Mouse (Mus musculus) heart, adult 2 months (tissue): ENCODE measurements around the gene Kmt5c. TPM values are rescaled to one million over a fixed set of nuclear protein-coding genes. Genes with fewer than 3 reads are reported as not detected.
A peak's percentile ranks its signal among the peaks of the same experiment; 100 is the strongest.

Source experiments
- DNase-seq, 2 experiments: peaks; one replicate each; pipeline ENCODE4 v3.0.0; 2021
- H3K27ac ChIP-seq: fragments of 200-600 bp; 2 replicates; pipeline ENCODE4 v1.8.1; 2022
- H3K27me3 ChIP-seq: fragments of 200-500 bp; 2 replicates; pipeline ENCODE4 v1.6.1; 2012; ENCODE audit warnings: mild to moderate bottlenecking, low read length, inconsistent platforms, mixed read lengths; ENCODE audit not compliant: control insufficient read depth, insufficient read depth
- H3K36me3 ChIP-seq: fragments of 200-500 bp; 2 replicates; pipeline ENCODE4 v1.6.1; 2012; ENCODE audit warnings: low read length, inconsistent platforms; ENCODE audit not compliant: control insufficient read depth, insufficient read depth
- H3K4me1 ChIP-seq: fragments of 200-500 bp; 2 replicates; pipeline ENCODE4 v1.6.1; 2011; ENCODE audit warnings: low read length; ENCODE audit not compliant: control insufficient read depth, insufficient read depth
- H3K4me3 ChIP-seq: fragments of 200-600 bp; 2 replicates; pipeline ENCODE4 v1.8.1; 2022
- H3K79me2 ChIP-seq: fragments of 200-500 bp; replicated peaks from 2 replicates; pipeline ENCODE4 v1.6.1; 2012; ENCODE audit warnings: mild to moderate bottlenecking, inconsistent platforms, low read length, moderate library complexity, mixed read lengths; ENCODE audit not compliant: control insufficient read depth, insufficient read depth
- H3K9ac ChIP-seq: fragments of 200-500 bp; 2 replicates; pipeline ENCODE4 v1.6.1; 2012; ENCODE audit warnings: low read depth, mild to moderate bottlenecking, control low read depth, inconsistent platforms, low read length, mixed read lengths
- CTCF ChIP-seq: fragments of 200-600 bp; IDR thresholded peaks from 2 replicates; pipeline ENCODE4 v1.8.1; 2022; ENCODE audit warnings: antibody characterized with exemption, mild to moderate bottlenecking, moderate library complexity
- EP300 ChIP-seq: fragments of 200-500 bp; IDR thresholded peaks from 2 replicates; pipeline ENCODE4 v1.6.1; 2011; ENCODE audit warnings: low read depth, low read length, control low read depth; ENCODE audit not compliant: insufficient read depth
- POLR2A ChIP-seq: fragments of 200-500 bp; IDR thresholded peaks from 2 replicates; pipeline ENCODE4 v1.6.1; 2011; ENCODE audit warnings: mild to moderate bottlenecking, low read depth, low read length, control low read depth; ENCODE audit not compliant: insufficient read depth
- WGBS: fragments of 180-500 bp; shearing (Covaris S2); methylation state at CpG from one replicate; pipeline ENCODE4 v1.1.7; 2018; 5-methylcytosine and 5-hydroxymethylcytosine counted together
- intact Hi-C: fragments of 180-260 bp; cut with DNase I; formaldehyde crosslinking; loops from one replicate; pipeline ENCODE4 v1.15.1; 2025
- polyA plus RNA-seq: library from polyadenylated mRNA; depleted of rRNA; stranded (reverse); fragments of >200 nt; gene quantifications from 2 replicates; pipeline ENCODE4 v1.2.3, GENCODE M21; 2012
- total RNA-seq, 2 experiments: library from RNA; stranded (reverse); gene quantifications; 2 replicates each; pipeline ENCODE4 v1.2.3; 2021

The Kmt5c gene
- total and polyA plus RNA-seq, 3 experiments, result 8.5 to 36.4 (median 11.2) TPM

DNA sequence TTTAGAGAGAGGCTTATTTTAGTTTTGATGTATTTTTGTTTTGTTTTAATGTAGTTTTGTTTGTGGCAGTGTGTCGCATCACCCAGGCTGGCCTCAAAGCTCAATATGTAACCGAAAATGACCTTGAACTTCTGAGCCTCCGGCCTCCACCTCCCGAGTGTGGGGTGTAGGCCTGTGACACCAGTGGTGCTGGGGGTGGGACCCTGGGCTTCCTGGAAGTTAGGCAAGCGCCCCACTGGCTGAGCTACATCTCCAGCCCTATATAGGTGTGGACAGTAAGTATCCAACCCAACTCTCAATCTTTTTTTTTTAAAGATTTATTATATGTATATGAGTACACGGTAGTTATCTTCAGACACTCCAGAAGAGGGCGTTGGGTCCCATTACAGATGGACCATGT, 36.7 kb upstream of the Kmt5c start:
- Histone ChIP-seq H3K9ac (no peak overlapping the region), H3K36me3 (no peaks in the 10 kb centered on the region), H3K27ac (no peak overlapping the region), H3K4me1 (no peaks in the 10 kb centered on the region), H3K27me3 (no peaks in the 10 kb centered on the region), H3K4me3 (no peak overlapping the region), H3K79me2 (no peaks in the 10 kb centered on the region)
- DNase-seq, result no peak
- WGBS, result 91% methylated on average over 7 of the region's 7 CpGs
- intact Hi-C loops, result no loop called here
- TF ChIP-seq POLR2A (no peak), CTCF (no peak)

GRCm38 (mm10) chr7:4705098-4705497, 34.8 kb upstream of the Kmt5c start:
- intact Hi-C loops, result no loop called here
- 50% methylated on average over 18 of the region's 18 CpGs for WGBS
- no peaks in the 10 kb centered on the region for H3K27me3 ChIP-seq
- DNase-seq, result peak; percentile 21 to 38
- TF ChIP-seq CTCF (peak; percentile 71), EP300 (no peak)
- H3K27ac ChIP-seq, result no peak overlapping the region
- no peak overlapping the region for H3K9ac ChIP-seq
- no peaks in the 10 kb centered on the region for H3K79me2 ChIP-seq
- no peaks in the 10 kb centered on the region for H3K4me1 ChIP-seq
- no peaks in the 10 kb centered on the region for H3K36me3 ChIP-seq
- H3K4me3 ChIP-seq, result no peak overlapping the region

GRCm38 (mm10) chr7:4712594-4712993, 27.3 kb upstream of the Kmt5c start:
- no peak overlapping the region for H3K4me3 ChIP-seq
- no peak overlapping the region for H3K27ac ChIP-seq
- no peaks in the 10 kb centered on the region for H3K27me3 ChIP-seq
- peak; percentile 15; the same call in 1 of the 2 replicates for TF ChIP-seq CTCF
- TF ChIP-seq POLR2A, result no peak
- no peak for TF ChIP-seq EP300
- intact Hi-C loops, result no loop called here
- no peak for DNase-seq
- H3K36me3 ChIP-seq, result no peaks in the 10 kb centered on the region
- no peaks in the 10 kb centered on the region for H3K79me2 ChIP-seq
- no peaks in the 10 kb centered on the region for H3K4me1 ChIP-seq
- 69% methylated on average over 3 of the region's 3 CpGs for WGBS
- H3K9ac ChIP-seq, result no peak overlapping the region

DNA sequence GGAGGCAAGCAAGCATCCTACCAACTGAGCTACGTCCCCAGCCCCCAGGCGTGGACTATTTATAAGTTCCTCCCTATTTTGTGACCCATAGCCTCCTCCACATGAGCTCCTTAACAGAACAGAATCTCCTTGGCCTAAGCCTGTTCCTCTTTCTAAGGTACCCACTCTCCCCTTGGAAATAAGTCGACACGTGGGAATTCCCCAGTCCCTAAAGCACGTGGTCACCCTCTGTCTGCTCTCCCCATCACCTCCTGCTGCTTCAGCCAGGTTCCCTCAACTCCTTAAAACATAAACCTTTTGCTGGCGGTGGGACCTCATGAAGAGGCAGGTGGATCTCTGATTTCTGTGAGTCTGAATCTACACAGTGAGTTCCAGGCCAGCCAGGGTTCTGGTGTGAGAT, 23.0 kb upstream of the Kmt5c start:
- Histone ChIP-seq H3K27ac (no peak overlapping the region), H3K79me2 (no peaks in the 10 kb centered on the region), H3K9ac (no peak overlapping the region), H3K4me3 (no peak overlapping the region), H3K27me3 (no peaks in the 10 kb centered on the region), H3K36me3 (no peaks in the 10 kb centered on the region), H3K4me1 (no peaks in the 10 kb centered on the region)
- DNase-seq, result no peak
- WGBS, result 56% methylated on average over 6 of the region's 6 CpGs
- intact Hi-C loops, result no loop called here
- TF ChIP-seq EP300 (no peak), POLR2A (no peak), CTCF (no peak)

- H3K36me3 ChIP-seq, result no peaks in the 10 kb centered on the region
- intact Hi-C loops, result no loop called here
- H3K4me3 ChIP-seq, result no peak overlapping the region
- H3K79me2 ChIP-seq, result no peaks in the 10 kb centered on the region
- no peaks in the 10 kb centered on the region for H3K4me1 ChIP-seq
- no peaks in the 10 kb centered on the region for H3K27me3 ChIP-seq
- no peak overlapping the region for H3K9ac ChIP-seq
- no peak overlapping the region for H3K27ac ChIP-seq
- no peak for TF ChIP-seq EP300
- TF ChIP-seq CTCF, result no peak
- TF ChIP-seq POLR2A, result no peak
- 78% methylated on average over 3 of the region's 3 CpGs for WGBS
- no peak for DNase-seq
These were observed 20.6 kb upstream of the Kmt5c start for GRCm38 (mm10) chr7:4719276-4719675.

- no peak overlapping the region for H3K4me3 ChIP-seq
- no peak for DNase-seq
- H3K27me3 ChIP-seq, result no peaks in the 10 kb centered on the region; the same call in 1 of the 2 replicates
- no peak overlapping the region; the same call in 1 of the 2 replicates for H3K9ac ChIP-seq
- WGBS, result 33% methylated on average over 12 of the region's 12 CpGs
- intact Hi-C loops, result no loop called here
- no peaks in the 10 kb centered on the region for H3K79me2 ChIP-seq
- no peaks in the 10 kb centered on the region for H3K4me1 ChIP-seq
- no peak overlapping the region for H3K27ac ChIP-seq
- TF ChIP-seq POLR2A, result no peak
- no peaks in the 10 kb centered on the region for H3K36me3 ChIP-seq
These were observed 16.4 kb upstream of the Kmt5c start for GRCm38 (mm10) chr7:4723508-4723907.

DNA sequence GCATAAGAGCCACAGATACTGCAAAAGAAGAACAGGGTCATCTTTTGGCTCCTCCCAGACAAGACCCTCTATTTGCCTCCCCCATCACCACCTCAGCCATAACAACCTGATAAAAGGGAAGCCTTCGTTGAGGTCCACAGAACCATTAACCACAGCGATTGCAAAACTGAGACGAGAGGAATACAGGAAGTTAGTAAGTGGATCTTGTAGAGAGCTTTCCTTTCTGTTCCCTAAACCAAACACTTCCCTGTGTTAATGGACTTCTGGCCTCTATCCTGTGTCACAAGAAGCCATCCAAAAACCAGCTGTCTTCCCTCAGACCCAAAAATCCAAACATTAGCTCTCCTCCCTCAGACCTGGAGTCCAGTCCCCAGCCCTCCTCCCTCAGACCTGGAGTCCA, 15.6 kb upstream of the Kmt5c start:
- DNase-seq, result no peak
- no peaks in the 10 kb centered on the region; the same call in 1 of the 2 replicates for H3K27me3 ChIP-seq
- no peak overlapping the region for H3K9ac ChIP-seq
- no peaks in the 10 kb centered on the region for H3K79me2 ChIP-seq
- no peak overlapping the region for H3K27ac ChIP-seq
- H3K4me1 ChIP-seq, result no peaks in the 10 kb centered on the region
- no peaks in the 10 kb centered on the region for H3K36me3 ChIP-seq
- TF ChIP-seq EP300 (no peak), POLR2A (no peak), CTCF (no peak)
- intact Hi-C loops, result no loop called here
- WGBS, result 51% methylated on average over 3 of the region's 3 CpGs
- H3K4me3 ChIP-seq, result no peak overlapping the region
